Mouse (Mus musculus) kidney, postnatal 10 days (tissue): ENCODE data around the gene Nmnat3.
"Not testable (repeated sequence)": the region's sequence is repeated elsewhere in the genome, so short reads cannot be mapped to it uniquely, and the experiment has no call there.

Experiments
- DNase-seq: peaks from one replicate; pipeline ENCODE4 v3.0.0; 2021; ENCODE audit warnings: mixed read lengths

The Nmnat3 gene

GRCm38 (mm10) chr9:98287135-98287534 is at the start of gene Nmnat3:
Nmnat3 (plus strand) TSS chr9:98287435.
- DNase-seq = not testable (repeated sequence)

- no peak for DNase-seq
These were observed 43.8 kb upstream of the Nmnat3 start for GRCm38 (mm10) chr9:98243481-98243880.

- DNase-seq = peak; percentile 76
These were observed 43.0 kb upstream of the Nmnat3 start for GRCm38 (mm10) chr9:98244223-98244622.

GRCm38 (mm10) chr9:98245226-98245625 is 42.0 kb upstream of the Nmnat3 start:
- no peak for DNase-seq

- no peak for DNase-seq
These were observed 40.9 kb upstream of the Nmnat3 start for GRCm38 (mm10) chr9:98246351-98246750.

GRCm38 (mm10) chr9:98260210-98260609 is 27.0 kb upstream of the Nmnat3 start:
- no peak for DNase-seq

GRCm38 (mm10) chr9:98261461-98262011 is 25.7 kb upstream of the Nmnat3 start:
- peak; percentile 27 for DNase-seq

- DNase-seq = no peak
These were observed 22.3 kb upstream of the Nmnat3 start for GRCm38 (mm10) chr9:98264916-98265315.

- DNase-seq = no peak
These were observed 14.5 kb upstream of the Nmnat3 start for GRCm38 (mm10) chr9:98272734-98273133.

- DNase-seq = peak; percentile 16
These were observed 12.2 kb upstream of the Nmnat3 start for GRCm38 (mm10) chr9:98275080-98275479.

- DNase-seq = no peak
These were observed 7.1 kb upstream of the Nmnat3 start for GRCm38 (mm10) chr9:98280162-98280561.

GRCm38 (mm10) chr9:98285606-98286301 is 1.5 kb upstream of the Nmnat3 start:
- DNase-seq = no peak

GRCm38 (mm10) chr9:98289665-98290064 is 2.4 kb downstream of the Nmnat3 start:
- no peak for DNase-seq

GRCm38 (mm10) chr9:98290591-98290990 is 3.4 kb downstream of the Nmnat3 start:
- no peak for DNase-seq

GRCm38 (mm10) chr9:98296383-98297201 is 9.4 kb downstream of the Nmnat3 start:
- peak; percentile 95 for DNase-seq

- peak; percentile 19 for DNase-seq
These were observed 10.2 kb downstream of the Nmnat3 start for GRCm38 (mm10) chr9:98297234-98297936.

GRCm38 (mm10) chr9:98297937-98298595 is 10.8 kb downstream of the Nmnat3 start:
- DNase-seq = peak; percentile 18

GRCm38 (mm10) chr9:98298761-98299160 is 11.5 kb downstream of the Nmnat3 start:
- DNase-seq = no peak

GRCm38 (mm10) chr9:98299235-98299634 is 12.0 kb downstream of the Nmnat3 start:
- no peak for DNase-seq

GRCm38 (mm10) chr9:98300582-98300981 is 13.3 kb downstream of the Nmnat3 start:
- no peak for DNase-seq

- DNase-seq = no peak
These were observed 19.8 kb downstream of the Nmnat3 start for GRCm38 (mm10) chr9:98307011-98307410.

- no peak for DNase-seq
These were observed 24.2 kb downstream of the Nmnat3 start for GRCm38 (mm10) chr9:98311316-98311965.
